Mouse (Mus musculus) MEL-GATA-1-ER (cell line): ENCODE results near the gene Evpl.

Source experiments
- DNase-seq: peaks from one replicate; pipeline ENCODE4 v3.0.0-alpha.2; 2012; ENCODE audit warnings: low read depth; ENCODE audit errors: extremely low read depth

The Evpl gene

GRCm38 (mm10) chr11:116215991-116216390, 21.9 kb downstream of the Evpl start:
- DNase-seq, result no peak

- DNase-seq, result no peak
Measured at GRCm38 (mm10) chr11:116215181-116215580, 22.7 kb downstream of the Evpl start.

GRCm38 (mm10) chr11:116213877-116214510, 23.9 kb downstream of the Evpl start:
- no peak for DNase-seq

- DNase-seq, result no peak
Measured at GRCm38 (mm10) chr11:116212847-116213246, 25.0 kb downstream of the Evpl start.

GRCm38 (mm10) chr11:116210696-116211095, 27.2 kb downstream of the Evpl start:
- DNase-seq, result no peak

- no peak for DNase-seq
Measured at GRCm38 (mm10) chr11:116209257-116209656, 28.6 kb downstream of the Evpl start.

GRCm38 (mm10) chr11:116208660-116209059, 29.2 kb downstream of the Evpl start:
- DNase-seq, result no peak

- DNase-seq, result no peak
Measured at GRCm38 (mm10) chr11:116206678-116207077, 31.2 kb downstream of the Evpl start.

GRCm38 (mm10) chr11:116203150-116203549, 34.7 kb downstream of the Evpl start:
- DNase-seq, result no peak

- DNase-seq, result no peak
Measured at GRCm38 (mm10) chr11:116201151-116201550, 36.7 kb downstream of the Evpl start.

GRCm38 (mm10) chr11:116198639-116199531, 39.0 kb downstream of the Evpl start, which contains the start of the genes Ten1 and Acox1:
Gene Ten1, plus strand, starts transcription at chr11:116198855.
Gene Acox1, minus strand, starts transcription at chr11:116199045.
- peak; percentile 79 for DNase-seq

- DNase-seq, result no peak
Measured at GRCm38 (mm10) chr11:116198132-116198531, 39.7 kb downstream of the Evpl start.

- DNase-seq, result no peak
Measured at GRCm38 (mm10) chr11:116197584-116197906, 40.3 kb downstream of the Evpl start.

GRCm38 (mm10) chr11:116196866-116197583, 40.9 kb downstream of the Evpl start:
- no peak for DNase-seq

- DNase-seq, result no peak
Measured at GRCm38 (mm10) chr11:116196336-116196735, 41.5 kb downstream of the Evpl start.

GRCm38 (mm10) chr11:116195252-116195651, 42.6 kb downstream of the Evpl start:
- DNase-seq, result no peak

- DNase-seq, result no peak
Measured at GRCm38 (mm10) chr11:116194619-116195018, 43.3 kb downstream of the Evpl start.

GRCm38 (mm10) chr11:116187226-116187930, 50.5 kb downstream of the Evpl start:
- no peak for DNase-seq

- no peak for DNase-seq
Measured at GRCm38 (mm10) chr11:116186360-116186759, 51.5 kb downstream of the Evpl start.

GRCm38 (mm10) chr11:116185836-116186235, 52.0 kb downstream of the Evpl start:
- no peak for DNase-seq

- no peak for DNase-seq
Measured at GRCm38 (mm10) chr11:116178411-116179121, 59.3 kb downstream of the Evpl start.
